Mouse (Mus musculus) kidney, embryonic 14.5 days (tissue): Measurements from ENCODE around the gene Gm3139. TPM values are rescaled to one million over a fixed set of nuclear protein-coding genes. Genes with fewer than 3 reads are reported as not detected.
"Not testable (repeated sequence)": the region's sequence is repeated elsewhere in the genome, so short reads cannot be mapped to it uniquely, and the experiment has no call there.

Experiments used
- ATAC-seq: fragments of 200-750 bp; cut with Nextera tagmentation; 2 replicates; pipeline ENCODE4 v1.8.0; 2017; ENCODE audit warnings: moderate number of reproducible peaks, mild to moderate bottlenecking, moderate TSS enrichment, moderate library complexity; ENCODE audit not compliant: low FRiP score, low TSS enrichment
- H3K27ac ChIP-seq: fragments of 300-500 bp; sonication (generic); 2 replicates; pipeline ENCODE4 v1.5.1; 2014; ENCODE audit warnings: low read depth, mild to moderate bottlenecking, low read length, moderate library complexity, mixed read lengths
- H3K27me3 ChIP-seq: fragments of 300-500 bp; sonication (generic); 2 replicates; pipeline ENCODE4 v1.6.1; 2014; ENCODE audit warnings: mild to moderate bottlenecking, low read length; ENCODE audit not compliant: control insufficient read depth, insufficient read depth
- H3K36me3 ChIP-seq: fragments of 300-500 bp; sonication (generic); 2 replicates; pipeline ENCODE4 v1.6.1; 2014; ENCODE audit warnings: low read length, mixed read lengths; ENCODE audit not compliant: control insufficient read depth, insufficient read depth
- H3K4me1 ChIP-seq: fragments of 300-500 bp; sonication (generic); 2 replicates; pipeline ENCODE4 v1.6.1; 2014; ENCODE audit warnings: low read length, mixed read lengths; ENCODE audit not compliant: control insufficient read depth, insufficient read depth
- H3K4me2 ChIP-seq: fragments of 300-500 bp; sonication (generic); replicated peaks from 2 replicates; pipeline ENCODE4 v1.6.1; 2014; ENCODE audit warnings: low read depth, mild to moderate bottlenecking, low read length
- H3K4me3 ChIP-seq: fragments of 300-500 bp; sonication (generic); 2 replicates; pipeline ENCODE4 v1.5.1; 2014; ENCODE audit warnings: mild to moderate bottlenecking, low read length
- H3K9ac ChIP-seq: fragments of 300-500 bp; sonication (generic); 2 replicates; pipeline ENCODE4 v1.6.1; 2014; ENCODE audit warnings: low read depth, mild to moderate bottlenecking, low read length, moderate library complexity
- H3K9me3 ChIP-seq: fragments of 300-500 bp; sonication (generic); 2 replicates; pipeline ENCODE4 v1.6.1; 2016; ENCODE audit warnings: low read length; ENCODE audit not compliant: control insufficient read depth
- WGBS: fragments of 180-500 bp; shearing (Covaris S2); extraction: QIAGEN DNeasy Blood & Tissue Kit; methylation state at CpG from one replicate; pipeline ENCODE4 v1.1.7; 2014; 5-methylcytosine and 5-hydroxymethylcytosine counted together
- polyA plus RNA-seq: library from polyadenylated mRNA; unstranded; fragments of >200 nt; fragmentation: Nextera tagmentation; extraction: Ambion mirVana; gene quantifications from 2 replicates; pipeline ENCODE4 v1.2.1, GENCODE M21; 2014

The Gm3139 gene
- polyA plus RNA-seq = not detected in 2 replicates

DNA sequence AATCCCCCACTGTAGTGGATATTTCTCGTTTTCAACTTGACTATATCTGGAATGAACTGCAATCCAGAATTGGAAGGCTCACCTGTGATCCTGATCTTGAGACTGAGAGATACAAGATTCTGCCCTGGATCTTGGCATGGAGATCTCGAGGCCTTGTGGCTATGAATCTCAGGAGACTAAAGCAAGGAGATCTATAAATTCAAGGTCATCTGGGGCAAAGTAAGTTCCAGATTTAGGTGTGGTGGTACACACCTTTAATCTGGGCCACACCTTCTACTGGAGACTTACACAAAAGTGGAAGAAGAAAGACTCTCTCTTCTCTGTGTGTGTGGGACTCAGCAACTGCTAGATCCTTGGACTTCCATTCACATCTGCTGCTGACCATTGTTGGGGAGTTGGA lies at the start of gene Gm3139:
TSS of gene Gm3139 (plus strand) at position 301 of the 400 bp plus-strand sequence.
- H3K4me1 ChIP-seq, H3K36me3 ChIP-seq, H3K27me3 ChIP-seq, ATAC-seq, H3K4me2 ChIP-seq, H3K27ac ChIP-seq, H3K4me3 ChIP-seq, H3K9me3 ChIP-seq, H3K9ac ChIP-seq: not testable (repeated sequence)
- WGBS = no CpG with 5 or more reads among the region's 2 CpGs

Other genes starting within 250 kb of the Gm3139 start
- not detected in 2 replicates for gene A430089I19Rik, start 219.5 kb upstream of the Gm3139 start, polyA plus RNA-seq
- gene Gm6502, start 211.9 kb upstream of the Gm3139 start, polyA plus RNA-seq = not detected in 2 replicates
- gene AA792892, start 186.5 kb upstream of the Gm3139 start, polyA plus RNA-seq = not detected in 2 replicates
- gene Gm7682, start 80.5 kb upstream of the Gm3139 start, polyA plus RNA-seq = not detected in 2 replicates
- gene Gm3147, start 90.1 kb downstream of the Gm3139 start, polyA plus RNA-seq = not detected in 2 replicates
- not detected in 2 replicates for gene Gm6509, start 97.7 kb downstream of the Gm3139 start, polyA plus RNA-seq
- not detected in 2 replicates for gene Gm6205, start 122.1 kb downstream of the Gm3139 start, polyA plus RNA-seq